Mouse (Mus musculus) liver, adult 2 months (tissue): ENCODE data around the gene Lrg1. TPM values are rescaled to one million over a fixed set of nuclear protein-coding genes. Genes with fewer than 3 reads are reported as not detected.

Experiments
- DNase-seq: peaks from one replicate; pipeline ENCODE4 v3.0.0-alpha.2; 2011; ENCODE audit warnings: low read depth, low spot score; ENCODE audit errors: extremely low read depth
- H3K27ac ChIP-seq: fragments of 200-500 bp; replicated peaks from 2 replicates; pipeline ENCODE4 v1.5.1; 2012; ENCODE audit warnings: low read depth, mild to moderate bottlenecking, control low read depth, inconsistent platforms, low read length; ENCODE audit not compliant: insufficient read depth
- H3K27me3 ChIP-seq: fragments of 200-500 bp; 2 replicates; pipeline ENCODE4 v1.6.1; 2012; ENCODE audit warnings: mild to moderate bottlenecking, moderate library complexity, low read length, inconsistent platforms; ENCODE audit not compliant: control insufficient read depth, insufficient read depth
- H3K36me3 ChIP-seq: fragments of 200-500 bp; 2 replicates; pipeline ENCODE4 v1.6.1; 2012; ENCODE audit warnings: low read length, inconsistent platforms; ENCODE audit not compliant: control insufficient read depth, insufficient read depth
- H3K4me1 ChIP-seq: fragments of 200-500 bp; 2 replicates; pipeline ENCODE4 v1.6.1; 2011; ENCODE audit warnings: low read length; ENCODE audit not compliant: control insufficient read depth, insufficient read depth
- H3K4me3 ChIP-seq: fragments of 200-500 bp; 2 replicates; pipeline ENCODE4 v1.5.1; 2011; ENCODE audit warnings: low read depth, mild to moderate bottlenecking, control low read depth, low read length, moderate library complexity; ENCODE audit not compliant: insufficient read depth
- H3K79me2 ChIP-seq: fragments of 200-500 bp; 2 replicates; pipeline ENCODE4 v1.6.1; 2012; ENCODE audit warnings: inconsistent platforms, mild to moderate bottlenecking, low read length, moderate library complexity; ENCODE audit not compliant: control insufficient read depth, insufficient read depth
- H3K9ac ChIP-seq: fragments of 200-500 bp; 2 replicates; pipeline ENCODE4 v1.6.1; 2012; ENCODE audit warnings: low read depth, mild to moderate bottlenecking, control low read depth, inconsistent platforms, low read length
- CTCF ChIP-seq: fragments of 200-500 bp; IDR thresholded peaks from 2 replicates; pipeline ENCODE4 v1.5.1; 2011; ENCODE audit warnings: low read depth, low read length, control low read depth
- POLR2A ChIP-seq: fragments of 200-500 bp; IDR thresholded peaks from 2 replicates; pipeline ENCODE4 v1.6.1; 2011; ENCODE audit warnings: low read length, control low read depth; ENCODE audit not compliant: insufficient read depth; ENCODE audit errors: extremely low read depth
- WGBS: fragments of 180-500 bp; shearing (Covaris S2); methylation state at CpG from one replicate; pipeline ENCODE4 v1.1.7; 2018; 5-methylcytosine and 5-hydroxymethylcytosine counted together
- polyA plus RNA-seq: library from polyadenylated mRNA; depleted of rRNA; stranded (reverse); fragments of >200 nt; gene quantifications from 2 replicates; pipeline ENCODE4 v1.2.3, GENCODE M21; 2012
- total RNA-seq: library from RNA; depleted of rRNA; stranded (reverse); fragments of >200 nt; gene quantifications from 2 replicates; pipeline ENCODE4 v1.2.3, GENCODE M21; 2014

The Lrg1 gene
- total and polyA plus RNA-seq, 2 experiments: 116 to 543 TPM

- H3K27ac ChIP-seq: peak overlapping the region; percentile 92
- H3K9ac ChIP-seq: peak overlapping the region; percentile 26
- H3K27me3 ChIP-seq: no peaks in the 10 kb centered on the region
- 16% methylated on average over 21 of the region's 21 CpGs for WGBS
- peak overlapping the region; percentile 30 for H3K4me3 ChIP-seq
- peaks cover 5% of the 10 kb centered on the region; the same call in 1 of the 2 replicates for H3K4me1 ChIP-seq
- H3K36me3 ChIP-seq: no peaks in the 10 kb centered on the region
- DNase-seq: peak; percentile 71
- no peaks in the 10 kb centered on the region for H3K79me2 ChIP-seq
- TF ChIP-seq POLR2A (no peak), CTCF (no peak)
Measured at GRCm38 (mm10) chr17:56133457-56134363, 11.9 kb upstream of the Lrg1 start.

- no peak for DNase-seq
- 6% methylated on average over 14 of the region's 14 CpGs for WGBS
- no peak overlapping the region for H3K4me3 ChIP-seq
Measured at GRCm38 (mm10) chr17:56132661-56133060, 10.9 kb upstream of the Lrg1 start.

GRCm38 (mm10) chr17:56131814-56132213 lies 10.0 kb upstream of the Lrg1 start:
- H3K4me1 ChIP-seq: peaks cover 5% of the 10 kb centered on the region; the same call in 1 of the 2 replicates
- WGBS: 48% methylated on average over 7 of the region's 7 CpGs
- no peak overlapping the region for H3K27ac ChIP-seq
- no peaks in the 10 kb centered on the region for H3K79me2 ChIP-seq
- no peaks in the 10 kb centered on the region for H3K27me3 ChIP-seq
- no peaks in the 10 kb centered on the region for H3K36me3 ChIP-seq
- peak; percentile 26 for DNase-seq
- TF ChIP-seq CTCF (peak; percentile 88), POLR2A (no peak)
- no peak overlapping the region for H3K9ac ChIP-seq
- H3K4me3 ChIP-seq: no peak overlapping the region

More at GRCm38 (mm10) chr17:56132661-56133060, 10.9 kb upstream of the Lrg1 start:
- H3K36me3 ChIP-seq: no peaks in the 10 kb centered on the region
- no peak overlapping the region for H3K9ac ChIP-seq
- no peaks in the 10 kb centered on the region for H3K79me2 ChIP-seq
- TF ChIP-seq CTCF (peak; percentile 90), POLR2A (no peak)
- no peak overlapping the region for H3K27ac ChIP-seq
- H3K27me3 ChIP-seq: no peaks in the 10 kb centered on the region
- peaks cover 5% of the 10 kb centered on the region; the same call in 1 of the 2 replicates for H3K4me1 ChIP-seq

- DNase-seq: no peak
- Histone ChIP-seq H3K4me3 (no peak overlapping the region), H3K27ac (no peak overlapping the region), H3K36me3 (no peaks in the 10 kb centered on the region), H3K4me1 (peaks cover 5% of the 10 kb centered on the region; the same call in 1 of the 2 replicates), H3K79me2 (no peaks in the 10 kb centered on the region), H3K9ac (no peak overlapping the region), H3K27me3 (no peaks in the 10 kb centered on the region)
- TF ChIP-seq CTCF (no peak), POLR2A (no peak)
- 96% methylated on average over 10 of the region's 10 CpGs for WGBS
Measured at GRCm38 (mm10) chr17:56131136-56131535, 9.3 kb upstream of the Lrg1 start.

- H3K9ac ChIP-seq: no peak overlapping the region
- H3K4me1 ChIP-seq: 0 out of 2 replicates have a peak, but pooled peaks cover 2% of the 10 kb centered on the region
- H3K4me3 ChIP-seq: no peak overlapping the region
- TF ChIP-seq CTCF: no peak
- no peak for TF ChIP-seq POLR2A
- no peak for DNase-seq
- H3K27me3 ChIP-seq: no peaks in the 10 kb centered on the region
- 81% methylated on average over 15 of the region's 15 CpGs for WGBS
- H3K36me3 ChIP-seq: no peaks in the 10 kb centered on the region
- peaks cover 5% of the 10 kb centered on the region; the same call in 1 of the 2 replicates for H3K79me2 ChIP-seq
- H3K27ac ChIP-seq: no peak overlapping the region
Measured at GRCm38 (mm10) chr17:56128246-56128645, 6.4 kb upstream of the Lrg1 start.

- no peak overlapping the region for H3K27ac ChIP-seq
- 93% methylated on average over 11 of the region's 11 CpGs for WGBS
- no peaks in the 10 kb centered on the region for H3K36me3 ChIP-seq
- H3K79me2 ChIP-seq: peaks cover 5% of the 10 kb centered on the region; the same call in 1 of the 2 replicates
- no peak overlapping the region for H3K4me3 ChIP-seq
- no peak overlapping the region for H3K9ac ChIP-seq
- no peaks in the 10 kb centered on the region for H3K27me3 ChIP-seq
- H3K4me1 ChIP-seq: peaks cover 5% of the 10 kb centered on the region
- DNase-seq: no peak
- TF ChIP-seq CTCF (no peak), POLR2A (no peak)
Measured at GRCm38 (mm10) chr17:56126175-56126574, 4.4 kb upstream of the Lrg1 start.
